Mouse (Mus musculus): ENCODE measurements around the gene Cfap58. TPM values are rescaled to one million over a fixed set of nuclear protein-coding genes. Genes with fewer than 3 reads are reported as not detected.

Cfap58 gene
- total RNA-seq, 1 experiment from 2014 or later, result not detected

DNA sequence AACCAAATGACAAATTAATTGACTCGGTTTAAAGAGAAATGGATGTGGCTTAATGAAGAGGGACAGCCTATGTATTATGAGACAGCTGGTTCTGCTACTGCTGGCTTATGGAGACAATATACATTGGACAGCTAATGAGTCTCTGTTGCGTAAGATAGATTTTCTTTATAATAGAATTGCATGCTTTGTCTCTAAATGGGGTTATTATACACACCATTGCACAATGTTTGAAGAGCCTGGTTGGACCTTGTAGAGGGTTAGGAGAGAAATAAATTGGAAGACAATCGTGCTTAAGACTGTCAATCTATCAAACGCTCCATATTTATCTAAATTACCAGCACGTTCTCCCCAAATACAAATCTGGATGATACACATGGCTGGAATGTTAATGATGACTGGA lies 85.3 kb downstream of the Cfap58 start:
- no peak for ATAC-seq (replicated peaks; ENCODE audit: insufficient number of reproducible peaks, low FRiP score, low TSS enrichment, poor library complexity, severe bottlenecking)

DNA sequence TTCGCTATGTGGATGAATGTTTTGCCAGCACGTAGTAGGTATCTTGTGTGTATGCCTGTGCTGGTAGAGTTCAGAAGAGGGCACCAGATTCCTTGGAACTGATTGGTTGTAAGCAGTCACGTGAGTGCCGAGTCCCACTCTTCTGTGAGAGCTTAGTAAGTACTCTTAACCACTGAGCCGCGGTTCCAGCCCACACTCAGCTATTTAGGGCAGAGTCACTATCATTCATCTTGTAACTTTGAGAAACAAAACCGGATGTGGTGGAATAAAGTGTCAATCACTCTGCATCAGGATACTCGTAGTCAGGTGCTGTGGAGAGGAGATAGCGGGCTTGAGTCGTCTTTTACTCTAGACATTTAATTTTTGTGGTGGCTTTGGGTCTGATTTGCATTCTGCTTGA lies 86.3 kb downstream of the Cfap58 start:
- no peak for ATAC-seq (replicated peaks; ENCODE audit: insufficient number of reproducible peaks, low FRiP score, low TSS enrichment, poor library complexity, severe bottlenecking)

DNA sequence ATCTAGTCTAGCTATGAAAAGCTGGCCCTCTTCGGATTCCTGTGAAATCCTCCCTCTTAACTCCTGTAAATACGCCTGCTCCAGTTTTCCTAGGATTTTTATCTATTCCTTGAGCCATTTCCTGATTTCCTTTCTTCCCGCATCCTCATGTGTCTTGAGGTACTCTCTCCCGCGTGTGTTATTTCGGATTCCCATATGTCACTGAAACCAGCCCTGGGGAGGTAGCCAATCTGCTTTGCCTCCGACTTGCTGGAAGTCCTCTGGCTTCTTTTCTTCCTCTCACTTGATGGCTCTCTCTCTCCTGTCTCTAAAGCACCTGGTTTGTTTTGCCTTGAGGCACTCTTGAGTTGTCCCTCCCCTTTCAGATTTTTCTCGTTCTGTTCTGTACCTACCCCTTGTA lies 87.9 kb downstream of the Cfap58 start:
- no peak for ATAC-seq (replicated peaks; ENCODE audit: insufficient number of reproducible peaks, low FRiP score, low TSS enrichment, poor library complexity, severe bottlenecking)

DNA sequence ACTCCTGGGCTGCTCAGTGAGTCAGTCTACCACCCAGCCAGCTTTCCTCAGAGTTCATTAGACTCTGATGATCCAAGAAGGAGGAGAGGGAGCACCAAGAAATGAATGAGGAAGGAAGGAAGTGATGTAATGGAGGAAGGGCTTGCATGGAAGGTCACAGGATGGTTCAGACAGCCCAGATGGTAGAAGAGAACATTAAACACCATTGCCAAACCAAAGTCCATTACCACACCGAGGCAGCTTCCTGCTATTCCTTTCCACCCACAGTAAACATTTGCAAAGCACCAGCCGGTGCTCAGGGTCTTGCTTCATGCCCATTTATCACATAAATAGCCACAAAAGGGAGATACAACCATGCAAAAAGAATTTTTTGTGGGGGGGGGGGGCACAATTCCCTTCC lies 89.4 kb downstream of the Cfap58 start:
- ATAC-seq (replicated peaks; ENCODE audit: insufficient number of reproducible peaks, low FRiP score, low TSS enrichment, poor library complexity, severe bottlenecking), result no peak

DNA sequence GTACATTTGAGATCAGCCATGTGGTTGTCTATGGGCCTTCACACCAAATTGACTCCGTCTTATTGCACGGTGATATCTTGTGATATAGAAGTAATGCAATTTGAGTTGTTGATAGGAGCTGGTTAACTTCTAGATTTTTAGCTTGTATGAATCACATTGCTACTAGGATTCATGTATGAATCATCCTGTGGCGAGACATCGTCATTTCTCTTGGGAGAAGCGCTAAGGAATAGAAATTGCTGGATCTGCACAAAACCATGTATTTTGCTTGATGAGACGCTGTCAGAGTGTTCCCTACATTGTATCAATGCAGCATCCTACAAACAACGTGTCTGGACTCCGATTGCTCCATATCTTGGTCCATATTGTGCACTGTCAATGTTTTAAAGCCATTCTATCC lies 102.1 kb downstream of the Cfap58 start:
- ATAC-seq (replicated peaks; ENCODE audit: insufficient number of reproducible peaks, low FRiP score, low TSS enrichment, poor library complexity, severe bottlenecking), result no peak

DNA sequence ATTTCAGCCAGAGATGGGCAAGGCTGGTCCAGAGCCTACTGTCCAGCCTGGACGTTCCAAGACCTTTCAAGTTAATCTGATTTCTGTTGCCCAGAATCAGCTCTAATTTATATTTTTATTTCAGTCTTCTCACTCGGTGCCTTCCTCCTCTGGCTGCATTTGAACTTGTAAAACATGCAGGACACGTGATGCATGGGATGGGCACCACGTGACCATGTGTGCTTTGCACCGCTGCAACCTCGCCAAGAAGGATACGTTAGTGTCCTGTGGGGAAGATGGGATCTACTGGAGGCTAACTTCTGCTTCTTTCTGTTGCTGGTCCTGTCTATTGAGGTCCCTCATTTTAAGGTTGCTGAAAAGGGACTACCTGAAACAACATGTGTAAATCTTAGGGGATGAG lies 109.8 kb downstream of the Cfap58 start:
- no peak for ATAC-seq (replicated peaks; ENCODE audit: insufficient number of reproducible peaks, low FRiP score, low TSS enrichment, poor library complexity, severe bottlenecking)

DNA sequence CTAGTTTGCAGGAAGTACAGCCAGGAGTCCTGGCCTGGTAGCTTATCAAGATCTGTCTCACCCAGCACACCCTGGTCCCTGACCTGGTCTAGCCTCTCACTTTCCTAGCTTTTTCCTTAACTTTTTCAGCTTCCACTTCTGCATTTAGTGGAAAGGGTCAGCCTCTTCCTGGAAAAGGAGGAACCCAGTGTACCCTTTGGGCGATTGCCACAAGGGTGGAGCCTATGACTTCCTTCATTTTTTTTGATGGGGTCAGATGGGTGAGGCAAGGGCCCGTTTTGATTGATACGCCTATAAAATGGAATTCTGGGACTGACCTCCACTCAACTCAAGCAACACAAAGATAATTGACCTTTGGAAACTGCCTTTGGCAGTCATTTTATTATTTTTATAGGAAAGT lies 111.9 kb downstream of the Cfap58 start:
- ATAC-seq (replicated peaks; ENCODE audit: insufficient number of reproducible peaks, low FRiP score, low TSS enrichment, poor library complexity, severe bottlenecking), result no peak

DNA sequence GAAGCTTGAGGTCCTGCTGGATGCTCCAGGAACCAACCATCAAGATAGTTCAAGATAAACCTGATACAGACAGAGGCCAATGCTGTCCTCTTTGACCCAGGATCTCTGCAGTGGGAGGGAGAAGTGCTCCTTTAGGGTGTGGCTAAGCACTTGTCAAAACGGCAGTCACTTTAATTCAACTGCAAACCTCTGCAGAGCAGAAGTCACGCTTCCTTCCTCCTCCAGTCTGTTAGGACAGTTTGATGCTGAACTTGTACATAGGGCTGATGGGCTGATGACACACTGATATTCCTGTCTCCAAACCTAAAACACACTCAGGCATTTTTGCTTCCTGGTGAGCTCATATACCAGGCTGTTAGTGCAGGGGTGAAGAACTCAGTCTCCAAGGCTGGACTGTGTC lies 125.8 kb downstream of the Cfap58 start:
- ATAC-seq (replicated peaks; ENCODE audit: insufficient number of reproducible peaks, low FRiP score, low TSS enrichment, poor library complexity, severe bottlenecking), result no peak

DNA sequence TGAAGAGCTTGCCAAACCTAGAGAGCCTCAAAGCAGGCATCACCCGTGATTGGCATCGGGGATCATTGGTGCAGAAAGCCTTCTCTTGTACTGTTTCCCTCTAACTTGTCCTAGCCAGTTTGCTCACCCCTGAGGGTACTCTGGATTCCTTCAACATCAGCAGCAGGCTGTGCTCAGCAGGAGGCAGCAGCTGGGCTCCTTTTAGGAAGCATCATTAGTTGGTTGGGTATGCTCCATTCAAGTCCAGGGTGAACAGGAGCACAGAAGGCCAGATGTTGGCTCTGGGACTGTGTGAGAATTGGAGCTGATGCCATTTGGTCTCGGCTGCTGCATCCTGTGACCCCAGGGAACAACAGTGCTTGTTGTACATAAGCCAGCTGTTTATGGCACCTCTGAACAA lies 142.2 kb downstream of the Cfap58 start:
- no peak for ATAC-seq (replicated peaks; ENCODE audit: insufficient number of reproducible peaks, low FRiP score, low TSS enrichment, poor library complexity, severe bottlenecking)

DNA sequence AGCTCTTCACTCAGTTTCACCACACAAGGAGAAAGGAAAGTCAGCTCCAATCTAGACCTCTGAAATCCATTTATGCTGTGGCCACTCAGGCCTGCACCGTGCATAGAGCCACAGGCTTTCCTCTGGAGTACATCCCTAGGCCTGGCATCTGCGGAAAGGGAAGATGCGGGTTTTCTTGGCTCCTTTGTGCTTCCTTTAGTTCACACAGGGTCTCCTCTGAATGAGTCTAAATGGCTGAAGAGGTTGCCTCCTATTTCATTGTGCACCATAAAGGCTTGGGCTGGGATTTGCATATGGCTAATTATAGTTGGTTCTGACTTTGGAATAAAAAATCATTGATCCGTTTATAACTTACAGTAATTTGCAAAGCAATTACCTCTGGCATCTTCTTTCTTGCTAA lies 144.0 kb downstream of the Cfap58 start:
- ATAC-seq (replicated peaks; ENCODE audit: insufficient number of reproducible peaks, low FRiP score, low TSS enrichment, poor library complexity, severe bottlenecking), result no peak

Other genes starting within 250 kb of the Cfap58 start
- 0.58 to 0.95 TPM in 2 of 3 replicates, not detected in the other for gene Col17a1, start 245.6 kb upstream of the Cfap58 start, total RNA-seq (2017)
- gene Sfr1, start 206.0 kb upstream of the Cfap58 start, total RNA-seq (2017), result 208 to 256 TPM (median 242 TPM) in 3 replicates
- gene Gsto1, start 82.7 kb upstream of the Cfap58 start, total RNA-seq (2017), result 50.9 to 119 TPM (median 77.1 TPM) in 3 replicates
- gene Gsto2, start 72.1 kb upstream of the Cfap58 start, total RNA-seq (2017), result 0.43 TPM in 1 of 3 replicates, not detected in the others
- 0.19 to 1.3 TPM (median 0.19 TPM) in 3 replicates for gene Cfap43, start 18.4 kb upstream of the Cfap58 start, total RNA-seq (2017)
- 27.6 to 28.1 TPM (median 28.1 TPM) in 3 replicates for gene Itprip, start 18.4 kb upstream of the Cfap58 start, total RNA-seq (2017)

All from monocyte, adult 5-6 weeks (primary cell).